12 mouse cellular contexts compared by ENCODE assay signal in genomic region chr17:42788686-42789453, GRCm38 (mm10). TPM values are rescaled to one million over a fixed set of nuclear protein-coding genes. Genes with fewer than 3 reads are reported as not detected.
DNase-seq lines count a peak whose midpoint lies in the region; ATAC-seq lines count a peak whose summit lies in the region.
"Had no signal": no experiment of that assay in that cellular context is flagged by ENCODE, and none has a peak within 500 bp of the region (broad histone marks: within the 10 kb centered on the region; RNA-seq: fewer than 3 reads in every experiment).

No protein-coding gene starts in this region.

- peak; percentile 36; the same call in 1 of the 2 replicates for ATAC-seq in hindbrain, embryonic 16.5 days
- no peak for ATAC-seq in hindbrain, embryonic 11.5 days (ENCODE audit: low FRiP score)
- peak; percentile 79 for ATAC-seq in lung, embryonic 16.5 days (ENCODE audit: low read depth)
- ATAC-seq in heart, embryonic 16.5 days (replicated peaks; ENCODE audit: extremely low read depth, insufficient read depth, low FRiP score) = 0 out of 2 replicates have a peak, but pooled peaks have one; percentile 31
- peak; percentile 35; the same call in 1 of the 2 replicates for ATAC-seq in stomach, embryonic 15.5 days (ENCODE audit: insufficient read depth, low FRiP score, low read depth)

- H3K36me3 ChIP-seq in hindbrain, embryonic 16.5 days (ENCODE audit: control insufficient read depth, insufficient read depth, low read length) = no peaks in the 10 kb centered on the region
- no peaks in the 10 kb centered on the region for H3K36me3 ChIP-seq in hindbrain, embryonic 11.5 days (ENCODE audit: control insufficient read depth, insufficient read depth, low read length)
- 0 out of 2 replicates have a peak, but pooled peaks cover 2% of the 10 kb centered on the region for H3K36me3 ChIP-seq in lung, embryonic 16.5 days (ENCODE audit: control insufficient read depth, insufficient read depth, low read length)
- peaks cover 7% of the 10 kb centered on the region; the same call in 1 of the 2 replicates for H3K36me3 ChIP-seq in heart, embryonic 16.5 days (ENCODE audit: control insufficient read depth, insufficient read depth)
- H3K36me3 ChIP-seq in stomach, embryonic 15.5 days = no peaks in the 10 kb centered on the region

- H3K4me1 ChIP-seq in hindbrain, embryonic 16.5 days (ENCODE audit: control insufficient read depth, insufficient read depth, low read depth, low read length) = no peaks in the 10 kb centered on the region
- H3K4me1 ChIP-seq in hindbrain, embryonic 11.5 days (replicated peaks; ENCODE audit: control insufficient read depth, insufficient read depth, low read length) = no peaks in the 10 kb centered on the region
- H3K4me1 ChIP-seq in lung, embryonic 16.5 days (replicated peaks; ENCODE audit: control insufficient read depth, insufficient read depth, low read length) = peaks cover 3% of the 10 kb centered on the region; the same call in 1 of the 2 replicates
- H3K4me1 ChIP-seq in heart, embryonic 16.5 days (ENCODE audit: control insufficient read depth, insufficient read depth, low read length) = peaks cover 12% of the 10 kb centered on the region
- H3K4me1 ChIP-seq in stomach, embryonic 15.5 days = no peaks in the 10 kb centered on the region

- no peak overlapping the region for H3K27ac ChIP-seq in hindbrain, embryonic 16.5 days (ENCODE audit: low read depth, low read length)
- H3K27ac ChIP-seq in hindbrain, embryonic 11.5 days (ENCODE audit: low read depth, low read length) = no peak overlapping the region
- no peak overlapping the region for H3K27ac ChIP-seq in lung, embryonic 16.5 days (ENCODE audit: low read length)
- no peak overlapping the region for H3K27ac ChIP-seq in heart, embryonic 16.5 days (ENCODE audit: low read length)
- no peak overlapping the region for H3K27ac ChIP-seq in stomach, embryonic 15.5 days

- WGBS in hindbrain, embryonic 16.5 days = 83% methylated on average over 5 of the region's 5 CpGs
- 92% methylated on average over 5 of the region's 5 CpGs for WGBS in hindbrain, embryonic 11.5 days
- 72% methylated on average over 5 of the region's 5 CpGs for WGBS in lung, embryonic 16.5 days
- 69% methylated on average over 5 of the region's 5 CpGs for WGBS in heart, embryonic 16.5 days
- WGBS in stomach, embryonic 15.5 days = 77% methylated on average over 5 of the region's 5 CpGs

- no peak overlapping the region for H3K4me2 ChIP-seq in hindbrain, embryonic 16.5 days (ENCODE audit: low read length)
- H3K4me2 ChIP-seq in hindbrain, embryonic 11.5 days (replicated peaks; ENCODE audit: low read depth, low read length) = no peak overlapping the region
- no peak overlapping the region for H3K4me2 ChIP-seq in lung, embryonic 16.5 days (ENCODE audit: low read depth, low read length)
- H3K4me2 ChIP-seq in heart, embryonic 16.5 days (ENCODE audit: low read depth, low read length) = no peak overlapping the region
- no peak overlapping the region for H3K4me2 ChIP-seq in stomach, embryonic 15.5 days

- DNase-seq in hindbrain, embryonic 11.5 days (ENCODE audit: low spot score) = no peak
- no peak for DNase-seq in lung, postnatal 25 days (ENCODE audit: low spot score)
- DNase-seq in T-cell, adult 2 months (ENCODE audit: low spot score) = no peak
- DNase-seq: cerebellum, postnatal 25 days; retina, postnatal 1 day had no signal

- no peak overlapping the region for H3K9ac ChIP-seq in hindbrain, embryonic 16.5 days (ENCODE audit: low read depth, low read length)
- H3K9ac ChIP-seq in hindbrain, embryonic 11.5 days (ENCODE audit: low read depth, low read length) = no peak overlapping the region
- no peak overlapping the region for H3K9ac ChIP-seq in lung, embryonic 16.5 days (ENCODE audit: low read length)
- H3K9ac ChIP-seq in heart, embryonic 16.5 days (ENCODE audit: low read length) = no peak overlapping the region
- H3K9ac ChIP-seq in stomach, embryonic 15.5 days = no peak overlapping the region

- H3K27me3 ChIP-seq in hindbrain, embryonic 16.5 days (replicated peaks; ENCODE audit: control insufficient read depth, insufficient read depth, low read length) = no peaks in the 10 kb centered on the region
- no peaks in the 10 kb centered on the region for H3K27me3 ChIP-seq in hindbrain, embryonic 11.5 days (ENCODE audit: control insufficient read depth, insufficient read depth, low read length)
- no peaks in the 10 kb centered on the region for H3K27me3 ChIP-seq in lung, embryonic 16.5 days (ENCODE audit: control insufficient read depth, insufficient read depth, low read depth, low read length)
- no peaks in the 10 kb centered on the region for H3K27me3 ChIP-seq in heart, embryonic 16.5 days (ENCODE audit: control insufficient read depth, insufficient read depth, low read length)
- no peaks in the 10 kb centered on the region for H3K27me3 ChIP-seq in stomach, embryonic 15.5 days (replicated peaks)
- H3K27me3 ChIP-seq: CH12.LX had no signal

- no peak overlapping the region for H3K4me3 ChIP-seq in hindbrain, embryonic 16.5 days (ENCODE audit: low read length)
- no peak overlapping the region for H3K4me3 ChIP-seq in hindbrain, embryonic 11.5 days (ENCODE audit: low read depth, low read length)
- no peak overlapping the region for H3K4me3 ChIP-seq in lung, embryonic 16.5 days (ENCODE audit: low read length)
- H3K4me3 ChIP-seq in heart, embryonic 16.5 days (ENCODE audit: low read length) = no peak overlapping the region
- H3K4me3 ChIP-seq in stomach, embryonic 15.5 days (replicated peaks) = no peak overlapping the region
- H3K4me3 ChIP-seq: erythroblast, embryonic 14.5 days had no signal

- no peaks in the 10 kb centered on the region for H3K9me3 ChIP-seq in hindbrain, embryonic 16.5 days (ENCODE audit: control insufficient read depth, low read length)
- H3K9me3 ChIP-seq in hindbrain, embryonic 11.5 days (ENCODE audit: control insufficient read depth, low read length) = no peaks in the 10 kb centered on the region
- H3K9me3 ChIP-seq in lung, embryonic 16.5 days (ENCODE audit: control insufficient read depth, low read length) = no peaks in the 10 kb centered on the region
- no peaks in the 10 kb centered on the region for H3K9me3 ChIP-seq in heart, embryonic 16.5 days (replicated peaks; ENCODE audit: control insufficient read depth, low read length)
- H3K9me3 ChIP-seq in stomach, embryonic 15.5 days = no peaks in the 10 kb centered on the region

RNA-seq across cellular contexts. Expression of gene Adgrf2, which starts 46.9 kb away (rescaled TPM):
- 0.14 TPM in 1 of 2 replicates, not detected in the other for polyA plus RNA-seq in hindbrain, embryonic 16.5 days (2015; fragmentation: Nextera tagmentation; extraction: Ambion mirVana)
- polyA plus RNA-seq in hindbrain, embryonic 11.5 days (2014; fragmentation: Nextera tagmentation; extraction: Ambion mirVana) = not detected in 2 replicates
- not detected in 2 replicates for polyA plus RNA-seq in lung, embryonic 16.5 days (2015; fragmentation: Nextera tagmentation; extraction: Ambion mirVana)
- 0.07 TPM in 1 of 2 replicates, not detected in the other for polyA plus RNA-seq in heart, embryonic 16.5 days (2015; fragmentation: Nextera tagmentation; extraction: Ambion mirVana)
- polyA plus RNA-seq in stomach, embryonic 15.5 days (2015; fragmentation: Nextera tagmentation; extraction: Ambion mirVana) = 0.35 and 0.85 TPM in 2 replicates
- polyA plus RNA-seq: erythroblast, embryonic 14.5 days; large intestine, adult 2 months had no signal
